Mouse (Mus musculus): Measurements from ENCODE around the gene Skida1. TPM values are rescaled to one million over a fixed set of nuclear protein-coding genes. Genes with fewer than 3 reads are reported as not detected.

Skida1 gene
- polyA plus RNA-seq, 1 experiment from 2014 or later, result 0.15 TPM

DNA sequence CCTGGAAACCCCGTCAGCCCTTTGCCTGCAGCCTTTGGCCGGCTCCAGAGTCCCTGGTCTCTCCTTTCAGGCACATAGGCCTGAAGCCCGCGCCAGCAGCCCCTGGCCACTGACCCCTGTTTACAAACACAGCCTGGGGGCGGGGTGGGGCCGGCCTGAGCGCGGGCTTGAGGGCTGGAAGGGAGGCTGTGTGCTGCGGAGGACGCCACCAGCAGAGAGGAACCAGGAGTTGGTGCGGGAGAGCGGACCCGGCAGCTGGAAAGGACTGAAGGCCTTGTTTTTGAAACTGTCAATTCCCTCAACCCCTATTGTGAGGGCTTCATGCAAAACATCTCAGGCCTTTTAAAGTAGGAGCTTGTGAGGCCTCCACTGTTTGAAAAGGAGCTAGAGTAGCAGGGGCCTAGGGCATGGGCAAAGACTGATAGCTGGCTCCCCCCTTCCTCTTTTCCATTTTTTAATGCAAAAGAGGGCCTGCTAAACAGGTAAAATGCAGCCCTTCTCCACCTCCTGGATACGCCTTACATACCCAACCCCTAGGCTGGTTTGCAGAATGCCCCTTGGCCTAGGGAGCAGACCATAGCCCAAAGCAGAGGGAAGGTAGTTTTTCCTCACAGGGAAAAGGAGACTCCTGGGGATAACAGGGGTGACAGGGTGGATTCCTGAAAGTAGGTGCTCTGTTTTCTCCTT lies 7.5 kb downstream of the Skida1 start:
- H3K9ac ChIP-seq (replicated peaks), result no peak overlapping the region

DNA sequence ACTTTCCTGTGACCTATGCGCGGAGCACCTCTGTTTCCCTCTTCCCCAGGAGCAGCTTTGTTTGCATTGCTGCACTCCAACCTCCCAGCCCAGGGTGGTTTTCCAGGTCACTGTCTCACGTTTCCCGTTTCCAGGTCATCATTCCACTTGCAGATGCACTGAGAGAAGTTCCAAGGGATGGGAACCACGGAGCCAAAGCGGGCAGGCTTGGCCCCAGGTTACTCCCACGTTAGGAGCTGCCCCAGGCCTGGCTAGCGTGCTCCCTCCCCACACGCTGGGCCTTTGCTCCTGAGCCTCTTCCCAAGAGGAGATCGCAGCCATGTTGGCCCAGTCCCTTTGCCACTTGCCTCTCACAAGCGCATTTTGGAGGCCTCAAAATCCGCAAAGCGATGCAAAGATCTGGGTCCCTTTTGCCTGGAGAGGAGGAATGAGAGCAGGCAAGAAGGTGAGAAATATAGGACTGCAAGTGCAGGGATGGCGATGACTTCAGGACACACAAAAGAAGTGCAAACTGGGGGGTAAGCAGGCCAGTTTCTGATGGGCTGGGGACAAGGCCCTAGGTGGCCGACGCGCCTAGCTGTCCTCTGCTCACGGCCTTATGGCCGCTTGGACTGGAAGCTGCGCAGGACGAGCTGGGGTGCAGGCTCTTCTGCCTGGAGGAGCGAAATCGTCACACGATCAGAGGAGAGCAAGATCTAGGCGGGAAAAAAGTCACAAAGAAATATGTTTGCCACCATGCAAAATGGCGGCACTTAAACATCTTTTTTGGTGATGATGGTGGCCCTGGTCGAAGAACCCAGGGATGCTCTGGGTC lies 8.3 kb downstream of the Skida1 start:
- DNase-seq (no peak), ATAC-seq (peak; percentile 23; the same call in 1 of the 2 replicates)
- Histone ChIP-seq H3K9me3 (ENCODE audit: low read length) (no peaks in the 10 kb centered on the region), H3K27ac (ENCODE audit: low read depth) (peak overlapping the region; percentile 40; the same call in 1 of the 2 replicates), H3K4me3 (ENCODE audit: low read depth, low read length) (no peak overlapping the region), H3K4me1 (ENCODE audit: insufficient read depth) (peaks cover 12% of the 10 kb centered on the region), H3K4me2 (ENCODE audit: low read depth, low read length) (no peak overlapping the region), H3K27me3 (ENCODE audit: insufficient read depth, low read length) (peaks cover 14% of the 10 kb centered on the region), H3K9ac (replicated peaks) (no peak overlapping the region), H3K36me3 (replicated peaks; ENCODE audit: insufficient read depth, low read length) (no peaks in the 10 kb centered on the region)
- no peak for TF ChIP-seq EP300 (IDR thresholded peaks at IDR 0.05; ENCODE audit: low read depth)
- no peak for TF ChIP-seq CTCF (IDR thresholded peaks at IDR 0.05; ENCODE audit: low read depth)
- 71% methylated on average over 27 of the region's 27 CpGs for WGBS (ENCODE audit: insufficient replicate concordance)

More for the DNA sequence above, 7.5 kb downstream of the Skida1 start:
- peaks cover 16% of the 10 kb centered on the region for H3K4me1 ChIP-seq (ENCODE audit: insufficient read depth)
- H3K9me3 ChIP-seq (ENCODE audit: low read length), result no peaks in the 10 kb centered on the region
- 50% methylated on average over 14 of the region's 14 CpGs for WGBS (ENCODE audit: insufficient replicate concordance)
- H3K4me2 ChIP-seq (ENCODE audit: low read depth, low read length), result no peak overlapping the region
- DNase-seq (peak; percentile 39), ATAC-seq (peak; percentile 45)
- H3K4me3 ChIP-seq (ENCODE audit: low read depth, low read length), result no peak overlapping the region
- H3K27me3 ChIP-seq (ENCODE audit: insufficient read depth, low read length), result peaks cover 22% of the 10 kb centered on the region
- no peaks in the 10 kb centered on the region for H3K36me3 ChIP-seq (replicated peaks; ENCODE audit: insufficient read depth, low read length)
- no peak for TF ChIP-seq CTCF (IDR thresholded peaks at IDR 0.05; ENCODE audit: low read depth)
- TF ChIP-seq EP300 (IDR thresholded peaks at IDR 0.05; ENCODE audit: low read depth), result no peak
- peak overlapping the region; percentile 40 for H3K27ac ChIP-seq (ENCODE audit: low read depth)

GRCm38 (mm10) chr2:18039566-18040290 lies 9.1 kb downstream of the Skida1 start:
- TF ChIP-seq CTCF (IDR thresholded peaks at IDR 0.05; ENCODE audit: low read depth) (no peak), EP300 (IDR thresholded peaks at IDR 0.05; ENCODE audit: low read depth) (no peak)
- H3K36me3 ChIP-seq (replicated peaks; ENCODE audit: insufficient read depth, low read length), result no peaks in the 10 kb centered on the region
- 0 out of 2 replicates have a peak, but pooled peaks cover 10% of the 10 kb centered on the region for H3K27me3 ChIP-seq (ENCODE audit: insufficient read depth, low read length)
- H3K4me1 ChIP-seq (ENCODE audit: insufficient read depth), result peaks cover 12% of the 10 kb centered on the region
- no peak overlapping the region; the same call in 1 of the 2 replicates for H3K4me3 ChIP-seq (ENCODE audit: low read depth, low read length)
- H3K9me3 ChIP-seq (ENCODE audit: low read length), result no peaks in the 10 kb centered on the region
- DNase-seq, result no peak
- 0 out of 2 replicates have a peak overlapping the region, but pooled peaks have one; percentile 28 for H3K9ac ChIP-seq (replicated peaks)
- WGBS (ENCODE audit: insufficient replicate concordance), result 32% methylated on average over 44 of the region's 46 CpGs
- H3K27ac ChIP-seq (ENCODE audit: low read depth), result no peak overlapping the region
- no peak; the same call in 1 of the 2 replicates for ATAC-seq
- peak overlapping the region; percentile 60 for H3K4me2 ChIP-seq (ENCODE audit: low read depth, low read length)

- no peak overlapping the region for H3K27ac ChIP-seq (ENCODE audit: low read depth)
- ATAC-seq (no peak), DNase-seq (no peak)
These were observed 9.9 kb downstream of the Skida1 start for GRCm38 (mm10) chr2:18038895-18039371.

GRCm38 (mm10) chr2:18038141-18038752 lies 10.6 kb downstream of the Skida1 start:
- 59% methylated on average over 3 of the region's 3 CpGs for WGBS (ENCODE audit: insufficient replicate concordance)
- Histone ChIP-seq H3K4me2 (ENCODE audit: low read depth, low read length) (no peak overlapping the region), H3K4me1 (ENCODE audit: insufficient read depth) (peaks cover 12% of the 10 kb centered on the region), H3K9me3 (ENCODE audit: low read length) (no peaks in the 10 kb centered on the region), H3K4me3 (ENCODE audit: low read depth, low read length) (no peak overlapping the region), H3K36me3 (replicated peaks; ENCODE audit: insufficient read depth, low read length) (no peaks in the 10 kb centered on the region), H3K9ac (replicated peaks) (no peak overlapping the region), H3K27me3 (ENCODE audit: insufficient read depth, low read length) (peaks cover 16% of the 10 kb centered on the region), H3K27ac (ENCODE audit: low read depth) (no peak overlapping the region)
- ATAC-seq, result no peak
- no peak for TF ChIP-seq EP300 (IDR thresholded peaks at IDR 0.05; ENCODE audit: low read depth)
- TF ChIP-seq CTCF (IDR thresholded peaks at IDR 0.05; ENCODE audit: low read depth), result no peak
- no peak for DNase-seq

More at GRCm38 (mm10) chr2:18038895-18039371, 9.9 kb downstream of the Skida1 start:
- 76% methylated on average over 10 of the region's 10 CpGs for WGBS (ENCODE audit: insufficient replicate concordance)
- Histone ChIP-seq H3K9ac (replicated peaks) (no peak overlapping the region; the same call in 1 of the 2 replicates), H3K9me3 (ENCODE audit: low read length) (no peaks in the 10 kb centered on the region), H3K4me3 (ENCODE audit: low read depth, low read length) (no peak overlapping the region), H3K36me3 (replicated peaks; ENCODE audit: insufficient read depth, low read length) (no peaks in the 10 kb centered on the region), H3K27me3 (ENCODE audit: insufficient read depth, low read length) (0 out of 2 replicates have a peak, but pooled peaks cover 10% of the 10 kb centered on the region), H3K4me1 (ENCODE audit: insufficient read depth) (peaks cover 12% of the 10 kb centered on the region), H3K4me2 (ENCODE audit: low read depth, low read length) (no peak overlapping the region)
- no peak for TF ChIP-seq CTCF (IDR thresholded peaks at IDR 0.05; ENCODE audit: low read depth)
- no peak for TF ChIP-seq EP300 (IDR thresholded peaks at IDR 0.05; ENCODE audit: low read depth)

Measured in liver, postnatal 0 days (tissue).